Mouse (Mus musculus): Measurements from ENCODE around the gene Atg2a. TPM values are rescaled to one million over a fixed set of nuclear protein-coding genes. Genes with fewer than 3 reads are reported as not detected.

Gene Atg2a
- polyA plus RNA-seq, 1 experiment from 2014 or later, result 3.6 TPM

GRCm38 (mm10) chr19:6226763-6227162 is 14.7 kb upstream of the Atg2a start:
- Histone ChIP-seq H3K4me3 (ENCODE audit: low read depth, low read length) (no peak overlapping the region), H3K36me3 (ENCODE audit: control insufficient read depth, insufficient read depth) (peaks cover 44% of the 10 kb centered on the region), H3K9me3 (ENCODE audit: control insufficient read depth) (no peaks in the 10 kb centered on the region), H3K4me1 (replicated peaks; ENCODE audit: control insufficient read depth, insufficient read depth, low read length) (no peaks in the 10 kb centered on the region), H3K27me3 (replicated peaks; ENCODE audit: control insufficient read depth, insufficient read depth, low read length) (no peaks in the 10 kb centered on the region), H3K4me2 (replicated peaks; ENCODE audit: low read depth) (no peak overlapping the region), H3K9ac (ENCODE audit: low read depth, low read length) (no peak overlapping the region), H3K27ac (ENCODE audit: low read depth, low read length) (no peak overlapping the region)
- WGBS, result 88% methylated on average over 14 of the region's 14 CpGs
- no peak for TF ChIP-seq CTCF (IDR thresholded peaks at IDR 0.05; ENCODE audit: low read depth)
- no peak for ATAC-seq

- Histone ChIP-seq H3K4me2 (replicated peaks; ENCODE audit: low read depth) (no peak overlapping the region), H3K9me3 (ENCODE audit: control insufficient read depth) (no peaks in the 10 kb centered on the region), H3K27me3 (replicated peaks; ENCODE audit: control insufficient read depth, insufficient read depth, low read length) (no peaks in the 10 kb centered on the region), H3K4me3 (ENCODE audit: low read depth, low read length) (no peak overlapping the region), H3K9ac (ENCODE audit: low read depth, low read length) (no peak overlapping the region), H3K27ac (ENCODE audit: low read depth, low read length) (no peak overlapping the region), H3K4me1 (replicated peaks; ENCODE audit: control insufficient read depth, insufficient read depth, low read length) (no peaks in the 10 kb centered on the region), H3K36me3 (ENCODE audit: control insufficient read depth, insufficient read depth) (peaks cover 54% of the 10 kb centered on the region)
- no peak for TF ChIP-seq CTCF (IDR thresholded peaks at IDR 0.05; ENCODE audit: low read depth)
- ATAC-seq, result no peak
- WGBS, result 89% methylated on average over 4 of the region's 4 CpGs
Measured at GRCm38 (mm10) chr19:6227864-6228263, 13.6 kb upstream of the Atg2a start.

GRCm38 (mm10) chr19:6230411-6230810 is 11.1 kb upstream of the Atg2a start:
- H3K9me3 ChIP-seq (ENCODE audit: control insufficient read depth), result no peaks in the 10 kb centered on the region
- peaks cover 8% of the 10 kb centered on the region; the same call in 1 of the 2 replicates for H3K4me1 ChIP-seq (replicated peaks; ENCODE audit: control insufficient read depth, insufficient read depth, low read length)
- ATAC-seq, result no peak
- 83% methylated on average over 4 of the region's 4 CpGs for WGBS
- no peak overlapping the region for H3K27ac ChIP-seq (ENCODE audit: low read depth, low read length)
- no peak overlapping the region for H3K4me3 ChIP-seq (ENCODE audit: low read depth, low read length)
- no peak overlapping the region for H3K9ac ChIP-seq (ENCODE audit: low read depth, low read length)
- H3K4me2 ChIP-seq (replicated peaks; ENCODE audit: low read depth), result no peak overlapping the region
- TF ChIP-seq CTCF (IDR thresholded peaks at IDR 0.05; ENCODE audit: low read depth), result no peak
- no peaks in the 10 kb centered on the region for H3K27me3 ChIP-seq (replicated peaks; ENCODE audit: control insufficient read depth, insufficient read depth, low read length)
- H3K36me3 ChIP-seq (ENCODE audit: control insufficient read depth, insufficient read depth), result peaks cover 56% of the 10 kb centered on the region

GRCm38 (mm10) chr19:6231036-6231435 is 10.4 kb upstream of the Atg2a start:
- Histone ChIP-seq H3K9ac (ENCODE audit: low read depth, low read length) (no peak overlapping the region), H3K4me2 (replicated peaks; ENCODE audit: low read depth) (no peak overlapping the region), H3K27ac (ENCODE audit: low read depth, low read length) (no peak overlapping the region), H3K9me3 (ENCODE audit: control insufficient read depth) (no peaks in the 10 kb centered on the region), H3K27me3 (replicated peaks; ENCODE audit: control insufficient read depth, insufficient read depth, low read length) (no peaks in the 10 kb centered on the region), H3K4me3 (ENCODE audit: low read depth, low read length) (no peak overlapping the region), H3K36me3 (ENCODE audit: control insufficient read depth, insufficient read depth) (peaks cover 56% of the 10 kb centered on the region), H3K4me1 (replicated peaks; ENCODE audit: control insufficient read depth, insufficient read depth, low read length) (peaks cover 8% of the 10 kb centered on the region; the same call in 1 of the 2 replicates)
- no peak for ATAC-seq
- no peak for TF ChIP-seq CTCF (IDR thresholded peaks at IDR 0.05; ENCODE audit: low read depth)
- WGBS, result 98% methylated on average over 2 of the region's 2 CpGs

GRCm38 (mm10) chr19:6233647-6234046 is 7.8 kb upstream of the Atg2a start:
- H3K9ac ChIP-seq (ENCODE audit: low read depth, low read length), result no peak overlapping the region
- no peaks in the 10 kb centered on the region for H3K9me3 ChIP-seq (ENCODE audit: control insufficient read depth)
- no peaks in the 10 kb centered on the region for H3K27me3 ChIP-seq (replicated peaks; ENCODE audit: control insufficient read depth, insufficient read depth, low read length)
- H3K4me1 ChIP-seq (replicated peaks; ENCODE audit: control insufficient read depth, insufficient read depth, low read length), result peaks cover 8% of the 10 kb centered on the region; the same call in 1 of the 2 replicates
- H3K4me2 ChIP-seq (replicated peaks; ENCODE audit: low read depth), result no peak overlapping the region
- 92% methylated on average over 16 of the region's 16 CpGs for WGBS
- H3K27ac ChIP-seq (ENCODE audit: low read depth, low read length), result no peak overlapping the region
- no peak overlapping the region for H3K4me3 ChIP-seq (ENCODE audit: low read depth, low read length)
- TF ChIP-seq CTCF (IDR thresholded peaks at IDR 0.05; ENCODE audit: low read depth), result no peak
- peaks cover 39% of the 10 kb centered on the region for H3K36me3 ChIP-seq (ENCODE audit: control insufficient read depth, insufficient read depth)
- ATAC-seq, result no peak

- peak overlapping the region; percentile 88 for H3K4me2 ChIP-seq (replicated peaks; ENCODE audit: low read depth)
- ATAC-seq, result no peak
- TF ChIP-seq CTCF (IDR thresholded peaks at IDR 0.05; ENCODE audit: low read depth), result no peak
- H3K27ac ChIP-seq (ENCODE audit: low read depth, low read length), result no peak overlapping the region
- H3K36me3 ChIP-seq (ENCODE audit: control insufficient read depth, insufficient read depth), result peaks cover 30% of the 10 kb centered on the region
- WGBS, result 61% methylated on average over 11 of the region's 11 CpGs
- peak overlapping the region; percentile 74; the same call in 1 of the 2 replicates for H3K9ac ChIP-seq (ENCODE audit: low read depth, low read length)
- no peaks in the 10 kb centered on the region for H3K9me3 ChIP-seq (ENCODE audit: control insufficient read depth)
- H3K27me3 ChIP-seq (replicated peaks; ENCODE audit: control insufficient read depth, insufficient read depth, low read length), result no peaks in the 10 kb centered on the region
- H3K4me1 ChIP-seq (replicated peaks; ENCODE audit: control insufficient read depth, insufficient read depth, low read length), result peaks cover 8% of the 10 kb centered on the region; the same call in 1 of the 2 replicates
- H3K4me3 ChIP-seq (ENCODE audit: low read depth, low read length), result peak overlapping the region; percentile 71
Measured at GRCm38 (mm10) chr19:6234337-6235083, 7.0 kb upstream of the Atg2a start.
